Mouse (Mus musculus) neural tube, embryonic 14.5 days (tissue): ENCODE results near the gene Preb. TPM values are rescaled to one million over a fixed set of nuclear protein-coding genes. Genes with fewer than 3 reads are reported as not detected.

Experiments
- ATAC-seq: fragments of 200-750 bp; cut with Nextera tagmentation; 2 replicates; pipeline ENCODE4 v1.8.0; 2017; ENCODE audit warnings: low read depth, mild to moderate bottlenecking, moderate TSS enrichment, moderate library complexity
- H3K27ac ChIP-seq: fragments of 300-500 bp; sonication (generic); 2 replicates; pipeline ENCODE4 v1.5.1; 2014; ENCODE audit warnings: low read depth, mild to moderate bottlenecking, control low read depth, low read length, moderate library complexity, mixed read lengths
- H3K27me3 ChIP-seq: fragments of 300-500 bp; sonication (generic); 2 replicates; pipeline ENCODE4 v1.6.1; 2014; ENCODE audit warnings: low read length; ENCODE audit not compliant: control insufficient read depth, insufficient read depth
- H3K36me3 ChIP-seq: fragments of 300-500 bp; sonication (generic); 2 replicates; pipeline ENCODE4 v1.6.1; 2014; ENCODE audit warnings: low read length, mixed read lengths; ENCODE audit not compliant: control insufficient read depth, insufficient read depth
- H3K4me1 ChIP-seq: fragments of 300-500 bp; sonication (generic); 2 replicates; pipeline ENCODE4 v1.6.1; 2014; ENCODE audit warnings: low read length; ENCODE audit not compliant: control insufficient read depth, insufficient read depth
- H3K4me2 ChIP-seq: fragments of 300-500 bp; sonication (generic); 2 replicates; pipeline ENCODE4 v1.6.1; 2014; ENCODE audit warnings: mild to moderate bottlenecking, low read depth, low read length, control low read depth
- H3K4me3 ChIP-seq: fragments of 300-500 bp; sonication (generic); 2 replicates; pipeline ENCODE4 v1.5.1; 2014; ENCODE audit warnings: low read depth, low read length, control low read depth, mixed read lengths
- H3K9ac ChIP-seq: fragments of 300-500 bp; sonication (generic); replicated peaks from 2 replicates; pipeline ENCODE4 v1.6.1; 2014; ENCODE audit warnings: low read depth, mild to moderate bottlenecking, control low read depth, low read length, mixed read lengths
- H3K9me3 ChIP-seq: fragments of 300-500 bp; sonication (generic); 2 replicates; pipeline ENCODE4 v1.6.1; 2016; ENCODE audit warnings: low read length; ENCODE audit not compliant: control insufficient read depth
- WGBS: fragments of 180-500 bp; shearing (Covaris S2); extraction: QIAGEN DNeasy Blood & Tissue Kit; methylation state at CpG from one replicate; pipeline ENCODE4 v1.1.7; 2014; 5-methylcytosine and 5-hydroxymethylcytosine counted together
- polyA plus RNA-seq: library from polyadenylated mRNA; unstranded; fragments of >200 nt; fragmentation: Nextera tagmentation; extraction: Ambion mirVana; gene quantifications from 2 replicates; pipeline ENCODE4 v1.2.1, GENCODE M21; 2014

The Preb gene
- polyA plus RNA-seq, 1 experiment from 2014 or later, result 80.0 TPM

GRCm38 (mm10) chr5:30931378-30931777 lies 28.8 kb downstream of the Preb start:
- Histone ChIP-seq H3K27me3 (no peaks in the 10 kb centered on the region), H3K4me2 (no peak overlapping the region), H3K9ac (no peak overlapping the region), H3K27ac (no peak overlapping the region), H3K9me3 (no peaks in the 10 kb centered on the region), H3K4me3 (no peak overlapping the region), H3K36me3 (no peaks in the 10 kb centered on the region; the same call in 1 of the 2 replicates), H3K4me1 (no peaks in the 10 kb centered on the region)
- WGBS, result 84% methylated on average over 4 of the region's 4 CpGs
- ATAC-seq, result no peak

- H3K27me3 ChIP-seq, result no peaks in the 10 kb centered on the region
- no peaks in the 10 kb centered on the region for H3K9me3 ChIP-seq
- no peak overlapping the region for H3K4me3 ChIP-seq
- H3K36me3 ChIP-seq, result no peaks in the 10 kb centered on the region; the same call in 1 of the 2 replicates
- H3K27ac ChIP-seq, result no peak overlapping the region
- no peak overlapping the region for H3K4me2 ChIP-seq
- no peak overlapping the region for H3K9ac ChIP-seq
- WGBS, result 78% methylated on average over 6 of the region's 6 CpGs
- H3K4me1 ChIP-seq, result no peaks in the 10 kb centered on the region
- ATAC-seq, result no peak
Observed at GRCm38 (mm10) chr5:30930846-30931245, 29.3 kb downstream of the Preb start.

- Histone ChIP-seq H3K9ac (no peak overlapping the region), H3K9me3 (no peaks in the 10 kb centered on the region), H3K27me3 (no peaks in the 10 kb centered on the region), H3K36me3 (no peaks in the 10 kb centered on the region; the same call in 1 of the 2 replicates), H3K4me3 (no peak overlapping the region), H3K4me1 (no peaks in the 10 kb centered on the region), H3K4me2 (no peak overlapping the region), H3K27ac (no peak overlapping the region)
- 46% methylated on average over 4 of the region's 4 CpGs for WGBS
- ATAC-seq, result no peak
Observed at GRCm38 (mm10) chr5:30930121-30930520, 30.0 kb downstream of the Preb start.

DNA sequence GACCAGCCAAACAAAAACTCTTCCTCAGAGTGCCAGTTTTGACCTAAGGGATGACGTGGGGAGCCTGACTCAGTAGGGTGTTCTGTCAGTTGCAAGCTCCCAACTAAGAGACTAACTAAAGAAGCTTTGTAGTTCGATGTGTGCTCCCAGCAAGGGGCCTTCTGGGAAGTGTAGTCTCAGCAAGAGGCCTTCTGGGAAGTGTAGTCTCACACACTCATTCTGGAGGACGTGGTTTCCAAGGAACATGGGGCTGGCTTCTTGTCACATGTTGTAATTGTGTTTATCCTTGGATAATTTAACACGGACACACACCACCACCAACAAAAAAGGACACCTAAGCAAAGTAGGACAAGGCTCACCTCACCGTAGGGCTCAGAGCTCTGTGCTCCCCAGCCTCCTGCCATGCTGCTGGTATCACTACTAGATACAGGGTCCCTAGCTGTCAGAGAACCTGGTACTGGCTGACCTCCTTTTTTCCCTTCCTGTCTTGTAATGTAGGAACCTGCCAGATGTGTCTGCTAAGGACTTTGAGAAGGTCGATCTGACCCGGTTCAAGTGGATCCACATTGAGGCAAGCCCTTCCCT lies 32.1 kb downstream of the Preb start:
- no peak overlapping the region for H3K27ac ChIP-seq
- H3K4me3 ChIP-seq, result no peak overlapping the region
- no peak overlapping the region for H3K9ac ChIP-seq
- peak overlapping the region; percentile 3; the same call in 1 of the 2 replicates for H3K4me2 ChIP-seq
- H3K9me3 ChIP-seq, result no peaks in the 10 kb centered on the region
- H3K4me1 ChIP-seq, result no peaks in the 10 kb centered on the region
- ATAC-seq, result peak; percentile 69; the same call in 1 of the 2 replicates
- H3K27me3 ChIP-seq, result no peaks in the 10 kb centered on the region
- WGBS, result 44% methylated on average over 7 of the region's 7 CpGs
- H3K36me3 ChIP-seq, result no peaks in the 10 kb centered on the region; the same call in 1 of the 2 replicates

GRCm38 (mm10) chr5:30926073-30926472 lies 34.1 kb downstream of the Preb start:
- ATAC-seq, result no peak
- Histone ChIP-seq H3K27ac (no peak overlapping the region), H3K4me1 (peaks cover 9% of the 10 kb centered on the region; the same call in 1 of the 2 replicates), H3K4me2 (no peak overlapping the region), H3K9ac (no peak overlapping the region), H3K4me3 (no peak overlapping the region), H3K27me3 (no peaks in the 10 kb centered on the region), H3K36me3 (no peaks in the 10 kb centered on the region), H3K9me3 (no peaks in the 10 kb centered on the region)
- 87% methylated on average over 2 of the region's 2 CpGs for WGBS

GRCm38 (mm10) chr5:30925217-30925616 lies 34.9 kb downstream of the Preb start:
- 94% methylated on average over 5 of the region's 5 CpGs for WGBS
- Histone ChIP-seq H3K36me3 (no peaks in the 10 kb centered on the region), H3K9ac (no peak overlapping the region), H3K4me2 (no peak overlapping the region), H3K9me3 (no peaks in the 10 kb centered on the region), H3K27me3 (no peaks in the 10 kb centered on the region), H3K27ac (no peak overlapping the region), H3K4me3 (no peak overlapping the region), H3K4me1 (peaks cover 11% of the 10 kb centered on the region; the same call in 1 of the 2 replicates)
- ATAC-seq, result no peak

- no peak overlapping the region for H3K9ac ChIP-seq
Observed at GRCm38 (mm10) chr5:30924614-30925013, 35.5 kb downstream of the Preb start.

DNA sequence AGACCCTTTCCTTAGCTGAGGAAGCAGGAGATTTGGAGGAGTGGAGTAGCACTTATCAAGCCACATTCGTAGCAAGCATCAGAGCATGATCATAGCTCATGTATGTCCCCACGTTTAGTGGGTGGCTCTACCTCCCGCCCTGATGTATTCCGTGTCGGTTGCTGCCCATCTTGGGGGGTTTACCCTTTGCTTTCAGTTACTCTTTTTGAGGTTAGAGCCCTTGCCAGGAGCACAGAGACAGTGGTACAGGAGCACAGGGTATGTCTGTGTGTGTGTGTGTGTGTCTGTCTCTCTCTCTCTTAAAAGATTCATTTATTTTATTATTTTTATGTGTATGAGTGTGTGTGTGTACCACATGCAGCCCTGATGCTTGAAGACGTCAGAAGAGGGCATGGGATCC lies 37.0 kb downstream of the Preb start:
- no peaks in the 10 kb centered on the region for H3K36me3 ChIP-seq
- peaks cover 11% of the 10 kb centered on the region; the same call in 1 of the 2 replicates for H3K4me1 ChIP-seq
- H3K27me3 ChIP-seq, result no peaks in the 10 kb centered on the region
- no peak overlapping the region for H3K27ac ChIP-seq
- 88% methylated on average over 6 of the region's 6 CpGs for WGBS
- no peak overlapping the region for H3K4me2 ChIP-seq
- H3K4me3 ChIP-seq, result no peak overlapping the region
- no peak overlapping the region for H3K9ac ChIP-seq
- H3K9me3 ChIP-seq, result no peaks in the 10 kb centered on the region
- ATAC-seq, result no peak

More at GRCm38 (mm10) chr5:30924614-30925013, 35.5 kb downstream of the Preb start:
- Histone ChIP-seq H3K27me3 (no peaks in the 10 kb centered on the region), H3K4me1 (peaks cover 11% of the 10 kb centered on the region; the same call in 1 of the 2 replicates), H3K36me3 (no peaks in the 10 kb centered on the region), H3K4me2 (no peak overlapping the region), H3K9me3 (no peaks in the 10 kb centered on the region), H3K27ac (no peak overlapping the region), H3K4me3 (no peak overlapping the region)
- WGBS, result 80% methylated on average over 8 of the region's 8 CpGs
- ATAC-seq, result no peak

- no peak overlapping the region; the same call in 1 of the 2 replicates for H3K9ac ChIP-seq
- no peak overlapping the region for H3K27ac ChIP-seq
- no peak overlapping the region for H3K4me3 ChIP-seq
- peak overlapping the region; percentile 84 for H3K4me2 ChIP-seq
- H3K4me1 ChIP-seq, result peaks cover 11% of the 10 kb centered on the region; the same call in 1 of the 2 replicates
- H3K9me3 ChIP-seq, result no peaks in the 10 kb centered on the region
- WGBS, result 75% methylated on average over 10 of the region's 10 CpGs
- no peaks in the 10 kb centered on the region for H3K36me3 ChIP-seq
- ATAC-seq, result no peak
- no peaks in the 10 kb centered on the region for H3K27me3 ChIP-seq
Observed at GRCm38 (mm10) chr5:30922581-30923041, 37.5 kb downstream of the Preb start.
